Mouse (Mus musculus) heart, postnatal 4 days (tissue): Measurements from ENCODE around the gene Uqcc1. TPM values are rescaled to one million over a fixed set of nuclear protein-coding genes. Genes with fewer than 3 reads are reported as not detected.
A peak's percentile ranks its signal among the peaks of the same experiment; 100 is the strongest.
"Not testable (repeated sequence)": the region's sequence is repeated elsewhere in the genome, so short reads cannot be mapped to it uniquely, and the experiment has no call there.

Experiments used
- DNase-seq: peaks from one replicate; pipeline ENCODE4 v3.0.0; 2021
- total RNA-seq, 2 experiments: library from RNA; stranded (reverse); gene quantifications; 2 replicates each; pipeline ENCODE4 v1.2.3; 2021

Uqcc1 gene
- total RNA-seq, 2 experiments from 2014 or later: 149 to 164 TPM

- no peak for DNase-seq
Measured at GRCm38 (mm10) chr2:155928711-155929345, 1.3 kb downstream of the Uqcc1 start.

GRCm38 (mm10) chr2:155925213-155925612, 4.9 kb downstream of the Uqcc1 start:
- not testable (repeated sequence) for DNase-seq

- DNase-seq: no peak
Measured at GRCm38 (mm10) chr2:155923143-155923542, 7.0 kb downstream of the Uqcc1 start.

- DNase-seq: no peak
Measured at GRCm38 (mm10) chr2:155914684-155915083, 15.4 kb downstream of the Uqcc1 start.

- DNase-seq: no peak
Measured at GRCm38 (mm10) chr2:155903632-155904008, 26.5 kb downstream of the Uqcc1 start.

GRCm38 (mm10) chr2:155902989-155903631, 27.0 kb downstream of the Uqcc1 start:
- DNase-seq: no peak

GRCm38 (mm10) chr2:155895046-155895735, 34.9 kb downstream of the Uqcc1 start:
- no peak for DNase-seq

- DNase-seq: no peak
Measured at GRCm38 (mm10) chr2:155894307-155895045, 35.6 kb downstream of the Uqcc1 start.

- DNase-seq: no peak
Measured at GRCm38 (mm10) chr2:155886776-155887175, 43.3 kb downstream of the Uqcc1 start.

- no peak for DNase-seq
Measured at GRCm38 (mm10) chr2:155885271-155885697, 44.8 kb downstream of the Uqcc1 start.

GRCm38 (mm10) chr2:155882087-155882486, 48.0 kb downstream of the Uqcc1 start:
- no peak for DNase-seq

GRCm38 (mm10) chr2:155878964-155879876, 50.9 kb downstream of the Uqcc1 start:
- DNase-seq: peak; percentile 13

- DNase-seq: no peak
Measured at GRCm38 (mm10) chr2:155873636-155874035, 56.5 kb downstream of the Uqcc1 start.

- DNase-seq: no peak
Measured at GRCm38 (mm10) chr2:155872930-155873507, 57.1 kb downstream of the Uqcc1 start.

- DNase-seq: no peak
Measured at GRCm38 (mm10) chr2:155872486-155872885, 57.6 kb downstream of the Uqcc1 start.

- DNase-seq: no peak
Measured at GRCm38 (mm10) chr2:155869772-155870171, 60.3 kb downstream of the Uqcc1 start.

GRCm38 (mm10) chr2:155868320-155868719, 61.8 kb downstream of the Uqcc1 start:
- DNase-seq: no peak

- DNase-seq: no peak
Measured at GRCm38 (mm10) chr2:155863301-155863867, 66.7 kb downstream of the Uqcc1 start.

GRCm38 (mm10) chr2:155862573-155863300, 67.4 kb downstream of the Uqcc1 start:
- DNase-seq: no peak

GRCm38 (mm10) chr2:155861581-155861980, 68.5 kb downstream of the Uqcc1 start:
- no peak for DNase-seq
